Mouse (Mus musculus) heart, embryonic 11.5 days (tissue): ENCODE data around the gene Pappa. TPM values are rescaled to one million over a fixed set of nuclear protein-coding genes. Genes with fewer than 3 reads are reported as not detected.

Experiments used
- ATAC-seq: fragments of 200-750 bp; cut with Nextera tagmentation; replicated peaks from 2 replicates; pipeline ENCODE4 v1.8.0; 2017; ENCODE audit warnings: moderate library complexity; ENCODE audit not compliant: insufficient number of reproducible peaks, low FRiP score, low TSS enrichment
- H3K27ac ChIP-seq: fragments of 300-500 bp; sonication (generic); 2 replicates; pipeline ENCODE4 v1.5.1; 2014; ENCODE audit warnings: mild to moderate bottlenecking, low read depth, low read length
- H3K27me3 ChIP-seq: fragments of 300-500 bp; sonication (generic); 2 replicates; pipeline ENCODE4 v1.6.1; 2014; ENCODE audit warnings: mild to moderate bottlenecking, low read length, mixed read lengths; ENCODE audit not compliant: control insufficient read depth, insufficient read depth
- H3K36me3 ChIP-seq: fragments of 300-500 bp; sonication (generic); 2 replicates; pipeline ENCODE4 v1.6.1; 2014; ENCODE audit warnings: mild to moderate bottlenecking, low read length, moderate library complexity, mixed read lengths; ENCODE audit not compliant: control insufficient read depth, insufficient read depth
- H3K4me1 ChIP-seq: fragments of 300-500 bp; sonication (generic); 2 replicates; pipeline ENCODE4 v1.6.1; 2014; ENCODE audit warnings: low read length; ENCODE audit not compliant: control insufficient read depth, insufficient read depth
- H3K4me2 ChIP-seq: fragments of 300-500 bp; sonication (generic); 2 replicates; pipeline ENCODE4 v1.6.1; 2014; ENCODE audit warnings: mild to moderate bottlenecking, moderate library complexity
- H3K4me3 ChIP-seq: fragments of 300-500 bp; sonication (generic); 2 replicates; pipeline ENCODE4 v1.5.1; 2014; ENCODE audit warnings: low read depth, low read length
- H3K9ac ChIP-seq: fragments of 300-500 bp; sonication (generic); 2 replicates; pipeline ENCODE4 v1.6.1; 2014; ENCODE audit warnings: mild to moderate bottlenecking, low read depth, low read length, moderate library complexity
- H3K9me3 ChIP-seq: fragments of 300-500 bp; sonication (generic); replicated peaks from 2 replicates; pipeline ENCODE4 v1.6.1; 2016; ENCODE audit warnings: low read length; ENCODE audit not compliant: control insufficient read depth
- WGBS: fragments of 180-500 bp; shearing (Covaris S2); extraction: QIAGEN DNeasy Blood & Tissue Kit; methylation state at CpG from one replicate; pipeline ENCODE4 v1.1.7; 2014; ENCODE audit not compliant: insufficient replicate concordance; 5-methylcytosine and 5-hydroxymethylcytosine counted together
- polyA plus RNA-seq: library from polyadenylated mRNA; unstranded; fragments of >200 nt; fragmentation: Nextera tagmentation; extraction: Ambion mirVana; gene quantifications from 2 replicates; pipeline ENCODE4 v1.2.1, GENCODE M21; 2014

The Pappa gene
- polyA plus RNA-seq = 1.2 and 1.3 TPM in 2 replicates

DNA sequence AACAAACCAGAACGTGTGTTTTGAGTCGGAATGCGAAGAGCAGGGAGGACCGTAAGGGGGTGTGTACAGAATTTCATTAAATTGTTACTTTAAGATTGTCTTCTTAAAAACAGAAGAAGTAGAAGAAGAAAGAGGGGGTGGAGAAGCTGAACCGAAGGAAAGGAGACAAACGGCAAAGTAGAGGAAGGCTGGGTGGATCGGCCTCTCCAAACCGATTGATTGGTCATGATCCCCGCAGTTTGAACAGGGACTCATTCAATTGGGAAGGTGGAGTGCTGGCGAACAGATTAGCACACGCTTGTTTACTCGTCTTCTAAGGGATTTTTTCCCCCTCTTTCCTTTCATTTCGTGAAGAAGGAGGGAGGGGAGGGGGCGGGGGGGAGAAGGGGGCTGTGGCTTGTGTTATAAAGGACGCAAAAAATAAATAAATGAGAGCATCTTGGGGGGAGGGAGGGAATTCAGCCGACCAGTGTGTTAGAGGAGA is at the start of gene Pappa:
TSS of gene Pappa (plus strand) at position 434 of the 484 bp plus-strand sequence.
- no peaks in the 10 kb centered on the region for H3K9me3 ChIP-seq
- peak within 1 kb of the TSS; percentile 58 for H3K4me3 ChIP-seq
- H3K27ac ChIP-seq = no peak within 1 kb of the TSS
- H3K9ac ChIP-seq = peak within 1 kb of the TSS; percentile 63
- H3K4me1 ChIP-seq = no peaks in the 10 kb centered on the region
- H3K27me3 ChIP-seq = peaks cover 18% of the 10 kb centered on the region; the same call in 1 of the 2 replicates
- H3K36me3 ChIP-seq = no peaks in the 10 kb centered on the region
- under 1% methylated on average over 16 of the region's 16 CpGs for WGBS
- peak within 1 kb of the TSS; percentile 81 for H3K4me2 ChIP-seq
- ATAC-seq = no peak

- Histone ChIP-seq H3K9me3 (no peaks in the 10 kb centered on the region), H3K4me3 (no peak overlapping the region), H3K9ac (no peak overlapping the region), H3K27ac (no peak overlapping the region), H3K4me2 (no peak overlapping the region), H3K4me1 (no peaks in the 10 kb centered on the region), H3K36me3 (no peaks in the 10 kb centered on the region), H3K27me3 (no peaks in the 10 kb centered on the region)
- 79% methylated on average over 6 of the region's 6 CpGs for WGBS
- no peak for ATAC-seq
Measured at GRCm38 (mm10) chr4:65077906-65078615, 45.9 kb upstream of the Pappa start.

DNA sequence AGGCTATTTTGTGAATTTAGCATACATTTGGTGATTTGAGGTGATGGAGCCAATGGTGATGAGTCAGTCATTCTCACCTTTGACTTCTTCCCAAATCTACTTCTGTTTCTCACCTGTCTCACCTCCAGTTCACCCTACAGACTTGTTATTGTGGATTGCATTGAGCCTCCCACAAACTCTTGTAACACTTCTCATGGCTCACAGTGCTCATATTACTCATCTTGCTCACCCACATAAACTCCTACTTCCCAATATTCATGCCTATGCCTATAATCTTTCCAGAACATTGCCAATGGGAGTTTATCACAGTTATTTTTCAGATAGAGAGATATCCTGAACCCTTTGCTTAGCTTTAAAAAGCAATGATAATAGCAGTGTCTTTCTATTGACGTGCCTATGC is 37.1 kb upstream of the Pappa start:
- no peaks in the 10 kb centered on the region for H3K9me3 ChIP-seq
- no peak for ATAC-seq
- H3K4me2 ChIP-seq = no peak overlapping the region
- no peaks in the 10 kb centered on the region for H3K4me1 ChIP-seq
- H3K27me3 ChIP-seq = no peaks in the 10 kb centered on the region
- no peaks in the 10 kb centered on the region for H3K36me3 ChIP-seq
- H3K27ac ChIP-seq = no peak overlapping the region
- H3K4me3 ChIP-seq = no peak overlapping the region
- H3K9ac ChIP-seq = no peak overlapping the region
- 63% methylated on average over 1 of the region's 1 CpGs for WGBS

- Histone ChIP-seq H3K27ac (no peak overlapping the region), H3K4me1 (no peaks in the 10 kb centered on the region), H3K27me3 (no peaks in the 10 kb centered on the region), H3K9ac (no peak overlapping the region), H3K4me2 (no peak overlapping the region), H3K4me3 (no peak overlapping the region), H3K9me3 (no peaks in the 10 kb centered on the region), H3K36me3 (no peaks in the 10 kb centered on the region)
- no peak for ATAC-seq
- WGBS = 79% methylated on average over 5 of the region's 5 CpGs
Measured at GRCm38 (mm10) chr4:65087592-65087991, 36.4 kb upstream of the Pappa start.

GRCm38 (mm10) chr4:65092191-65092590 is 31.8 kb upstream of the Pappa start:
- no peaks in the 10 kb centered on the region for H3K36me3 ChIP-seq
- no peak for ATAC-seq
- H3K27me3 ChIP-seq = no peaks in the 10 kb centered on the region
- no peak overlapping the region for H3K9ac ChIP-seq
- H3K27ac ChIP-seq = no peak overlapping the region
- no peak overlapping the region for H3K4me2 ChIP-seq
- H3K4me3 ChIP-seq = no peak overlapping the region
- no peaks in the 10 kb centered on the region for H3K9me3 ChIP-seq
- H3K4me1 ChIP-seq = no peaks in the 10 kb centered on the region
- WGBS = 10% methylated on average over 1 of the region's 1 CpGs

- ATAC-seq = no peak
- 22% methylated on average over 1 of the region's 1 CpGs for WGBS
Measured at GRCm38 (mm10) chr4:65120329-65120728, 3.6 kb upstream of the Pappa start.

GRCm38 (mm10) chr4:65122841-65123240 is 1.1 kb upstream of the Pappa start:
- H3K27ac ChIP-seq = no peak overlapping the region
- ATAC-seq = no peak
- no peak overlapping the region for H3K9ac ChIP-seq
- H3K27me3 ChIP-seq = peaks cover 18% of the 10 kb centered on the region; the same call in 1 of the 2 replicates
- H3K4me3 ChIP-seq = no peak overlapping the region
- WGBS = 3% methylated on average over 2 of the region's 2 CpGs
- H3K4me1 ChIP-seq = no peaks in the 10 kb centered on the region
- H3K36me3 ChIP-seq = no peaks in the 10 kb centered on the region
- H3K9me3 ChIP-seq = no peaks in the 10 kb centered on the region
- H3K4me2 ChIP-seq = no peak overlapping the region

More at GRCm38 (mm10) chr4:65120329-65120728, 3.6 kb upstream of the Pappa start:
- H3K27ac ChIP-seq = no peak overlapping the region
- H3K9ac ChIP-seq = no peak overlapping the region
- peaks cover 18% of the 10 kb centered on the region; the same call in 1 of the 2 replicates for H3K27me3 ChIP-seq
- H3K36me3 ChIP-seq = no peaks in the 10 kb centered on the region
- no peak overlapping the region for H3K4me3 ChIP-seq
- no peaks in the 10 kb centered on the region for H3K9me3 ChIP-seq
- no peak overlapping the region for H3K4me2 ChIP-seq
- no peaks in the 10 kb centered on the region for H3K4me1 ChIP-seq

GRCm38 (mm10) chr4:65124369-65125151 is 586 bp downstream of the Pappa start:
- ATAC-seq = 0 out of 2 replicates have a peak, but pooled peaks have one; percentile 32
- peak overlapping the region; percentile 63 for H3K9ac ChIP-seq
- H3K27ac ChIP-seq = no peak overlapping the region
- peak overlapping the region; percentile 58 for H3K4me3 ChIP-seq
- no peaks in the 10 kb centered on the region for H3K9me3 ChIP-seq
- peak overlapping the region; percentile 81 for H3K4me2 ChIP-seq
- H3K4me1 ChIP-seq = no peaks in the 10 kb centered on the region
- H3K36me3 ChIP-seq = no peaks in the 10 kb centered on the region
- peaks cover 18% of the 10 kb centered on the region; the same call in 1 of the 2 replicates for H3K27me3 ChIP-seq
- 1% methylated on average over 73 of the region's 80 CpGs for WGBS
